Mouse (Mus musculus) embryo, embryonic 10 days (tissue): ENCODE data around the gene Nr1d1.

Experiments
- DNase-seq: peaks from one replicate; pipeline ENCODE4 v3.0.0-alpha.2; 2015; ENCODE audit warnings: low spot score

The Nr1d1 gene

GRCm38 (mm10) chr11:98788139-98788538 is 13.0 kb upstream of the Nr1d1 start:
- no peak for DNase-seq

DNA sequence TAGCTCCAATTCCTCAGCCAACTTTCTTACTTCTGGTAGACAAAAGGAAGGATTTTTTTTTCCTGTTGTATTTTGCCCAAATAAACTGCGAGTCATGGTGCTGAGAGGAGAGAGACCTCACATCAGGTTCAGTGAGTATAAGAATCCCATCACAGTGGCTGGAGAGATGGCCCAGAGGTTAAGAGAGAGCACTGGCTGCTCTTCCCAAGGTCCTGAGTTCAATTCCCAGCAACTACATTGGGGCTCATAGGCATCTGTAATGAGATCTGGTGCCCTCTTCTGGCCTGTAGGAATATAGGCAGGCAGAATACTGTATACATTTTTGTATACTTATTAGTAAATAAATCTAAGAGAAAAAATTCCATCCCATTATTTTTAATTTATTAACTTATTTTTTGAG is 12.6 kb upstream of the Nr1d1 start:
- no peak for DNase-seq

DNA sequence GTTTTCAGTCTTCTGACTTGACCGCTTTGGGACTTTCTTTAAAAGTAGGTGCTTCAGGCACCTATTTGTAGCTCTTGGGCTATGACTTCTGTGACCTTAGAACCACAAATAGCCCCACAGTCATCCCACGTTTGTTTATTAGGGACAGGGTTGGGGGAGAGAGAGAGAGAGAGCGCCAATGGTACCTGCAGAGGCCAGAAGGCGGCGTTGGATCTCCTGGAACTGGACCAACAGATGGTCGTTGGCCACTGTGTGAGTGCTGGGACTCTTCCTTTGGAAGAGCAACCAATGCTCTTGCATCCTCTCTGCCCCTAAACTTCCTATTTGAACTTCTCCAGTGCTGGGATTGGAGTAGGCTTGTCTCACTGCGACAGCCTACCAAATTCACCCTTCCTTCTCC is 12.1 kb upstream of the Nr1d1 start:
- DNase-seq = no peak

GRCm38 (mm10) chr11:98786359-98787214 is 11.5 kb upstream of the Nr1d1 start:
- DNase-seq = peak; percentile 89

DNA sequence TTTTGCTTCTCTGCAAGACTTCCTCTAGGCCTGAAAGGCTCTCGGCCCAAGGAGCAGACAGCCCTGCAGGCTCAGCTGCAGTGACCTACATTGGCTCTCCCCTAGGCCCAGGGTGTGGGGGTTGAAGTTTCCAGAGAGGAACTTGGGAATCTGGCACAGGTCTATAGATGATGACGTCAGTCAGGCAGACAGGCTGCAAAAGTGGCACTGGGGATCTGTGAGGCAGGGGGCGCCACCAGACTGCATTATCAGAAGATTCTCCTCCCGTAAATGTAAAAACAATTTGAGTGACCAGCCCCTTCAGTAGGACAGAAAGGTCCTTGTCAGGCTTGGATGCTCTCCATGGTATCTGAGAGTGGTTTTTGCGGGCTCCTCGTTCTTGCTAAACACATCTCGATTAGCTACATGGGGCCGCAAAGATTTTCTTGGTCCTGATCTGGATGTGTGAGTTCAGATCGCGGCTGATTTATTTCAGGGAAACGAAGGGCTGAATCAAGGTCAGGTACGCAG is 10.7 kb upstream of the Nr1d1 start:
- peak; percentile 83 for DNase-seq

GRCm38 (mm10) chr11:98785214-98785613 is 10.1 kb upstream of the Nr1d1 start:
- DNase-seq = no peak

- DNase-seq = no peak
Observed at GRCm38 (mm10) chr11:98784139-98784538, 9.0 kb upstream of the Nr1d1 start.

DNA sequence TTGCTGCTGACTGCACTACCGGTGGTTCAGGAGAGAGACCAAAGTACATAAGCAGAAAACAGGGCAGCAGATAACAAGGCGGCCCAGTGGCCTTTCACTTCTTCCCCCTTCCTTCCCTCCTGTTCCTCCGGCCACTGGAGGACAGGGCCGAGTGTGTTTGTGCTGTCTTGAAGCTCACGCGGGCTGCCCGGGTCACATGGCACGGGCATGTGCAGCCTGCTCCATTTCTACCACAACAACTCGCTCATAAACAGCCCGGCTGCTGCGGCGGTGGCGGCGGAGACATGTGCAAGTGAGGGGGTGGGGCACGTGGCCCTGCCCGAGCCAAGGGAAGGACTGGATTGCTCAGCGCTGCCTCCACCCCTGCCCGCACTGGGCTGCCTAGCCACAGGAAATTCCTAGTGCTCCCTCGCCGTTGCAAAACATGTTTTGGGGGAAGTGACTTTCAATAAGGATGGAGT is 8.1 kb upstream of the Nr1d1 start:
- DNase-seq = peak; percentile 89

- DNase-seq = peak; percentile 54
Observed at GRCm38 (mm10) chr11:98782651-98783235, 7.6 kb upstream of the Nr1d1 start.

- DNase-seq = peak; percentile 58
Observed at GRCm38 (mm10) chr11:98781851-98782512, 6.8 kb upstream of the Nr1d1 start.

- DNase-seq = no peak
Observed at GRCm38 (mm10) chr11:98777888-98778287, 2.8 kb upstream of the Nr1d1 start.

GRCm38 (mm10) chr11:98776843-98777590 is 1.9 kb upstream of the Nr1d1 start:
- DNase-seq = peak; percentile 76

DNA sequence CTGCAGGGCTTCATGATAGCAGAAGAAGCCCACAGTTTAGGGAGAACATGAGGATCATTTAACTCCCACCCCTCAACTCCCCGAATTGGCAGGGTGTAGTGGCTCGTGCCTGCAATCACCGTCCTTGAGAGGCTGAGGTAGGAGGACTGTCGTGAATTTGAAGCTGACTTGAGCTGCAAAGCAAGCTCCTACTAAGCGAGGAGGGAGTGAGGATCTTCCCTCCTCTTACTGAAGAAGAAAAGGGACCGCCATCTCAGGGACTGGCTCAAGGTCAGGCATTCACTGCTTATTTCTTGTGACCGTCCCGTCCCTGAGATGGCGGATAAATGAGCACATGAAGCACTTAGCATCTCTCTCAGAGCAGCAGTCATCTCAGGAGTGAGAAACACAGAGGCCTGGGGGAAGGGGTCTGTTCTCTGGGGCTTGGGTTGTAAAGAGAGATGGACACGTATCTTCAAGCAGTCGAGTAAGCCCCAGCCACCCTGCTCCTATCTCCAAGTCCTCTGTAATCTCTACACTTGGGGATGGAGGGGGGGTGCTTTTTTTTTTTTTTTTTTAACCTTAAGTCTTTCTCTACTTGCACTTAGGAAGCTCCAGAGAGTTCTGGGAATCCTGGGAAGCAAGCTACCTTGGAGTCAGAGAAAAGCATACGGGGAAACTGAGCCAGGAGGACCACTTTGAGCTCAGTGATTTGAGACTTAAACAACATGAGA is 1.1 kb upstream of the Nr1d1 start:
- no peak for DNase-seq

DNA sequence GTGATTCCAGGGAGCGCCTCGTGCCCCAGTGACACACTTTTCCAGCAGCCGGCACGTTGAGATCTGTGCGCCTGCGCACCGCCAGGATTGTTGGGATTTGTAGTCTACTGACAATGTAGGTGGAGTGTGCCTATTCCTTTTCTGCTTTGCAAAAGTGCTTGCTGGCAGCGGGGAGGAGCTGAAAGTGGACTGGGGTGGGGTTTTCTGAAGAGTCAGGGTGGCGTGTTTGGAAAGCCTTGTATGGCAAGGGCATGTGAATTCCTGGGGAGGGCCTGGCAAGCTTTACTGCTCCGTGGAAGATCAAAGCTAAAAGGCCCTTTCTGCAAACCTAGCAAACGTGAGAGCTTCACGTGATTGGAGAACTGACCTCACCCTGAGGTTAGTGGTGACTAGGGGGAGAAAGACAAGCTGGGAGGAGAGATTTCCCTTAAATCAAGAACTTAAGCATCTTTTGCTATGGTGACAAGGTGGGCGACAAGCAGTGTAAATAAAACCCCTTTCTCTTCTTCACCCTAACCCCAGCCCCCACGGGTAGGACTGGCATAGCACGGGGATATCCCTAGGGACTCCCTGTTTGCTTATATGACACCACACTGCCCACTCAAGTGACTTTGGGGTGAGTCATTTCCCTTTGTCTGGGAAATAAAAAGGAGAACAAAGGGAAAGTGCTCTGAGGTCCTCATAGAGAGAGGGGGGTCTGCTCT is 367 bp upstream of the Nr1d1 start:
- DNase-seq = peak; percentile 98

- peak; percentile 99 for DNase-seq
Observed at GRCm38 (mm10) chr11:98773635-98774295, 1.4 kb downstream of the Nr1d1 start.

DNA sequence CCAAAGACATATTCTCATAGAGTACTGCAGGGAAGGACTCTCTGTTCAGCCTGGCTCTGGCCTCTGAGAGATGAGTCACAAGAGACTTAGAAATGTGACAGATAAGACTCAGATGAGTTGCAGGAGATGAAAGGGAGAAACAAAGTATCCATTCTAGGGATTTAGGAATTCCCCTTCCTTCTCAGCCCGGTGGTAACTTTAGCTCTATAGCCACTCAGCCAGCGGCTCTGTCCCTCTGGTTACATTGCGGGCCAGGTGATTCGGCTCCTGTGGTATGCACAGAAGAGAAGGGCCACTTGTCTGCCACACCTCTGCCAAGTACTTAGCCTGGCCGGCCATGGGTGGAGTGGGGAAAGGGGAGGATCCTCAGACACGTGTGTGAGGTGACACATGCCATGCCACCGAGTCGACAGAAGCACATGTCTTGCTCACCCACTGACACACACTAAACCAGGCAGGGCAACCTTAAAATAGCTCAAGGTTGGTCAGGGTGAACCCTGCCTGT is 2.4 kb downstream of the Nr1d1 start:
- DNase-seq = no peak

DNA sequence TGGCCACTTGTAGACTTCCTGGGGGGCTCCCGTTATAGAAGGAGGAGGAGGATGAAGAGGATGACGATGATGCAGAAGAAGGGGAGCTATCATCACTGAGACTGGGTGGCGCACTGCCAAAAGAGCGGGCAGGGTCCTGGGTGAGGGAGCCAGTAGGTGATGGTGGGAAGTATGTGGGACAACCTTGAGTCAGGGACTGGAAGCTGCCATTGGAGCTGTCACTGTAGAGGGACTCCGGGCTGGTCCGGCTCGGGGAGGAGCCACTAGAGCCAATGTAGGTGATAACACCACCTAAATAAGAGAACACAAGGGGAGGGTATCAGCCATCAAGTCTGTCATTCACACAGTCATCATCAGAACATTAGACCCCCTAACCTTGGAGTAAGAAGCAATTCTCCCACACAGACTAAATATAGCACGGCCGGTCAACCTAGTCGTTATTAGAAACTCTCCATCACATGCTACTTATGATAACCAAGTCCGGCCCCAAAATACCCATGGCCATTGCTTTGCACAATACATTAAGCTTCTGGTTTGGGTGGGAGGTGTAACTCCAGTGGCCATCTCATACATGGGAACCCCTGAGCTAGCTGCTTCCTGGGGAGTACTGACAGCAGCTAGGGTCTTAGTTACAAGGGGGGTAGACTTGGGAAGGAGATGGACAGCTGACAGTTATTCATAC is 3.1 kb downstream of the Nr1d1 start:
- DNase-seq = no peak

DNA sequence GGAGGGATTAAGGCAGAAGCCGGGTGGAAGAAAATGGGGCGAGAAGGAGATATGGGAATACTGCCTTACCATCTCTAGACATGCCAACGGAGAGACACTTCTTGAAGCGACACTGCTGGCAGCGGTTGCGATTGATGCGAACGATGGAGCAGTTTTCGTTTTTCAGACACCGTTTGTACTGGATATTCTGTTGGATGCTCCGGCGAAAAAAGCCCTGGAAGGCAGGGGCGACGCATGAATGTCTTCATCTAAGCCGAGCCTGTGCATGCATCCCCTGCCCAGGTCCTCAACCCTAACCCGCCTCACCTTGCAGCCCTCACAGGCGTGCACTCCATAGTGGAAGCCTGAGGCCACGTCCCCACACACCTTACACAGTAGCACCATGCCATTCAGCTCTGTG is 4.0 kb downstream of the Nr1d1 start:
- no peak for DNase-seq
